Mouse (Mus musculus): Measurements from ENCODE around the gene Ghr. TPM values are rescaled to one million over a fixed set of nuclear protein-coding genes. Genes with fewer than 3 reads are reported as not detected.
A peak's percentile ranks its signal among the peaks of the same experiment; 100 is the strongest.

Ghr gene
- polyA plus RNA-seq, 1 experiment from 2014 or later, result 101 TPM

DNA sequence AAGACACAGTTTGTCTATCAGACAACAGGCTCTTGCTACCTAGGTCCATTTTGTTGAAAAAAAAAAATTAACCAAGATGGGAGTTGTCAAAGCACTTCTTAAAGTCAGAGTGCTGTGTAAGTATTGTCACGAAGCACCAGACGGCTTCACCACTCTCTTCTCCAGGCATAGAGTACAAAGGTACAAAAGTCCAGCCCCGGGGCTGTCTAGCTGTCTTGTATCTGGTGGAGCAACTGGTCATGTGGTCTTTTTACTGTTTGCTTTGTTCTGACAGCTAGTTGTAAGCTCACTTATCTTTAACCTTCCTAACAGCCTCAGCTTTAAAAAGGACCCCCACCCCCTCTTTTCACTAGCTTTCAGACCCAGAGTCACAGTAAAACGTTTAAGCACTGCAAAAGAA, 1.1 kb upstream of the Ghr start:
- no peaks in the 10 kb centered on the region for H3K36me3 ChIP-seq (ENCODE audit: control insufficient read depth, insufficient read depth, low read length)
- H3K9ac ChIP-seq (ENCODE audit: low read length), result no peak overlapping the region
- 36% methylated on average over 4 of the region's 4 CpGs for WGBS
- H3K27ac ChIP-seq (ENCODE audit: low read length), result no peak overlapping the region
- H3K4me1 ChIP-seq (replicated peaks; ENCODE audit: control insufficient read depth, insufficient read depth, low read length), result 0 out of 2 replicates have a peak, but pooled peaks cover 10% of the 10 kb centered on the region
- H3K9me3 ChIP-seq (ENCODE audit: control insufficient read depth, low read length), result no peaks in the 10 kb centered on the region
- H3K27me3 ChIP-seq (ENCODE audit: control insufficient read depth, insufficient read depth, low read depth, low read length), result no peaks in the 10 kb centered on the region
- no peak for ATAC-seq (ENCODE audit: low read depth)
- H3K4me2 ChIP-seq (ENCODE audit: low read depth, low read length), result no peak overlapping the region
- no peak overlapping the region for H3K4me3 ChIP-seq (ENCODE audit: low read length)

DNA sequence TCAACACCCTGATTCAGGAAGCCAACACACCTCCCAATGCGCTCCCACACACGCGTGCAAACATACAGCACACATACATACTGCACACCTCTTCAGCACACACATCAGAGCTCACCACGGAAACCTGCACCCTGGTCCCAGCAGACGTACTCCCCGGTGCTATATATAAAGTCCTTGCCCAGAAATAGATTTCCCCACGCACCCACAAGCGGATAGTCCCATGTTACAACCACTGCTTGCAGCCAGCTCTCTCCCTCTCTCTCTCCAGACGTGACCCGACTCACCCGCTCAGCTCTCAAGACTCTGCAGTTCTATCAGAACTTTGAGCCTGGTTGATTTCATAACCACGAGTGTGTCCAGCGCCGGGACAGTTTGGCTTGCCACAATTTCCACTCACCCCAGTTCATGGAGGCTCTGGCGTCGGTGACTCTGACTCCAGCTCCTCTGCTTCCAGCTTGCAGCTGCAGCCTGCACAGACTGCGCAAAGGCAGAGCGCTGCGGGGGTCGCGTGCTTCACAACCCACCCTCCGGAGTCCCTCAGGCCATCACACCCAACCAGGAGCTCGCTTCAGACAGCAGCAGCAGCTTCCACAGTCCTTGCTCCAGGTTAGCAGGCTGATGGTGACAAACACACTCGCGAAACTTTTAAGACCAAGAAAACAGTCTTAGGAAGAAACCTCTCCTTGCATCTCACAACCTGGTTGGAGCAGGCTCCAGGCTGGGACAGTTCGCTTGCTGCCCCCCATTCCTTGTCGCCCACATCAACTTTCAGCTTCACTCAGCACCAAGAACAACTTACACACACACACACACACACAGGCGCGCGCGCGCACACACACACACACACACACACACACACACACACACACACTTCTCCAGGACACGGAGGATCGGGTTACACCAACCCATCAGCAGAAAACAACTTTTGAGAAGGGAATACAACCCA, 1.2 kb downstream of the Ghr start:
- 2% methylated on average over 34 of the region's 34 CpGs for WGBS
- H3K27ac ChIP-seq (ENCODE audit: low read length), result peak overlapping the region; percentile 56
- ATAC-seq (ENCODE audit: low read depth), result peak; percentile 43; the same call in 1 of the 2 replicates

GRCm38 (mm10) chr15:3581337-3581736, 2.0 kb downstream of the Ghr start:
- H3K27me3 ChIP-seq (ENCODE audit: control insufficient read depth, insufficient read depth, low read depth, low read length), result no peaks in the 10 kb centered on the region
- H3K36me3 ChIP-seq (ENCODE audit: control insufficient read depth, insufficient read depth, low read length), result no peaks in the 10 kb centered on the region
- peak overlapping the region; percentile 84 for H3K4me3 ChIP-seq (ENCODE audit: low read length)
- ATAC-seq (ENCODE audit: low read depth), result no peak
- WGBS, result 10% methylated on average over 3 of the region's 3 CpGs
- H3K27ac ChIP-seq (ENCODE audit: low read length), result peak overlapping the region; percentile 56
- H3K4me1 ChIP-seq (replicated peaks; ENCODE audit: control insufficient read depth, insufficient read depth, low read length), result peaks cover 18% of the 10 kb centered on the region
- peak overlapping the region; percentile 92 for H3K9ac ChIP-seq (ENCODE audit: low read length)
- H3K9me3 ChIP-seq (ENCODE audit: control insufficient read depth, low read length), result no peaks in the 10 kb centered on the region
- peak overlapping the region; percentile 51 for H3K4me2 ChIP-seq (ENCODE audit: low read depth, low read length)

More for the DNA sequence above, 1.2 kb downstream of the Ghr start:
- H3K27me3 ChIP-seq (ENCODE audit: control insufficient read depth, insufficient read depth, low read depth, low read length), result no peaks in the 10 kb centered on the region
- H3K4me1 ChIP-seq (replicated peaks; ENCODE audit: control insufficient read depth, insufficient read depth, low read length), result peaks cover 18% of the 10 kb centered on the region
- H3K9ac ChIP-seq (ENCODE audit: low read length), result peak overlapping the region; percentile 92
- H3K4me3 ChIP-seq (ENCODE audit: low read length), result peak overlapping the region; percentile 84
- H3K9me3 ChIP-seq (ENCODE audit: control insufficient read depth, low read length), result no peaks in the 10 kb centered on the region
- no peaks in the 10 kb centered on the region for H3K36me3 ChIP-seq (ENCODE audit: control insufficient read depth, insufficient read depth, low read length)
- peak overlapping the region; percentile 51 for H3K4me2 ChIP-seq (ENCODE audit: low read depth, low read length)

GRCm38 (mm10) chr15:3580216-3580615, 3.1 kb downstream of the Ghr start:
- H3K4me1 ChIP-seq (replicated peaks; ENCODE audit: control insufficient read depth, insufficient read depth, low read length), result peaks cover 18% of the 10 kb centered on the region
- peak overlapping the region; percentile 46 for H3K4me2 ChIP-seq (ENCODE audit: low read depth, low read length)
- peak overlapping the region; percentile 36 for H3K4me3 ChIP-seq (ENCODE audit: low read length)
- H3K27me3 ChIP-seq (ENCODE audit: control insufficient read depth, insufficient read depth, low read depth, low read length), result no peaks in the 10 kb centered on the region
- H3K27ac ChIP-seq (ENCODE audit: low read length), result peak overlapping the region; percentile 66
- no peaks in the 10 kb centered on the region for H3K9me3 ChIP-seq (ENCODE audit: control insufficient read depth, low read length)
- H3K9ac ChIP-seq (ENCODE audit: low read length), result no peak overlapping the region
- peak; percentile 88 for ATAC-seq (ENCODE audit: low read depth)
- 24% methylated on average over 2 of the region's 2 CpGs for whole genome bisulfite sequencing
- H3K36me3 ChIP-seq (ENCODE audit: control insufficient read depth, insufficient read depth, low read length), result no peaks in the 10 kb centered on the region

DNA sequence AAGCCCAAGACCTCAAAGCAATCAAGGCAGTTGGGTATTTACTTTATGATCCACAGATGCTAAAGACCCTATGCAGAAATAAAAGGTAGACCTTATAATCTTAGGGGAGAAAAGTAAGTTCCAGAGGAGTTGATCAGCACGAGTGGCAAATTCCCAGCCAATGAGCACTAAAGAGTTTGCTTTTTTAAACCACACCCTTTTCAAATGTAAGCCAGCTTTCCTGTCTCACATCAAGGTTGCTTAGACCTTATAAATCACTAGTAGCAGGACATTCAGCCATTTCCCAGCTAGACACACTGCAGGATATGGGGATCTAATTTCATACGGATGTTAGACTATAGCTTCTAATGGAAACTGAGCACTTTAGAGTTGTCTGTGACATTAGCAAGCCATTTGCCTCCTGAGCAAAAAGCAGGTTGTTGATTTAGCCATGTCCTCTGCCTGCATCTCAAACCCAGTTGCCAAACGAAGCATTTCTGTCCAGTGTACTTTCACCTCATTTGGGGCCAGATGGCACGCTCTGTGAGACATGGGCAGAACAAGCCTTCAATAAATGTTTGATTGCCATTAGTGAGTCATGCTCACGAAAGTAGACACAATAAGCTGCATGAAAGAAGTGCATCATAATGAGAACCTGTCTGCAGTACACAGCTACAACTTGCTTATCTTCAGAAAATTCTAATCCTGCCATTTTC, 4.9 kb downstream of the Ghr start:
- Histone ChIP-seq H3K9ac (ENCODE audit: low read length) (no peak overlapping the region), H3K4me2 (ENCODE audit: low read depth, low read length) (no peak overlapping the region), H3K36me3 (ENCODE audit: control insufficient read depth, insufficient read depth, low read length) (no peaks in the 10 kb centered on the region), H3K4me1 (replicated peaks; ENCODE audit: control insufficient read depth, insufficient read depth, low read length) (peaks cover 18% of the 10 kb centered on the region), H3K4me3 (ENCODE audit: low read length) (no peak overlapping the region), H3K9me3 (ENCODE audit: control insufficient read depth, low read length) (no peaks in the 10 kb centered on the region), H3K27ac (ENCODE audit: low read length) (no peak overlapping the region), H3K27me3 (ENCODE audit: control insufficient read depth, insufficient read depth, low read depth, low read length) (no peaks in the 10 kb centered on the region)
- 66% methylated on average over 5 of the region's 5 CpGs for WGBS
- no peak for ATAC-seq (ENCODE audit: low read depth)

DNA sequence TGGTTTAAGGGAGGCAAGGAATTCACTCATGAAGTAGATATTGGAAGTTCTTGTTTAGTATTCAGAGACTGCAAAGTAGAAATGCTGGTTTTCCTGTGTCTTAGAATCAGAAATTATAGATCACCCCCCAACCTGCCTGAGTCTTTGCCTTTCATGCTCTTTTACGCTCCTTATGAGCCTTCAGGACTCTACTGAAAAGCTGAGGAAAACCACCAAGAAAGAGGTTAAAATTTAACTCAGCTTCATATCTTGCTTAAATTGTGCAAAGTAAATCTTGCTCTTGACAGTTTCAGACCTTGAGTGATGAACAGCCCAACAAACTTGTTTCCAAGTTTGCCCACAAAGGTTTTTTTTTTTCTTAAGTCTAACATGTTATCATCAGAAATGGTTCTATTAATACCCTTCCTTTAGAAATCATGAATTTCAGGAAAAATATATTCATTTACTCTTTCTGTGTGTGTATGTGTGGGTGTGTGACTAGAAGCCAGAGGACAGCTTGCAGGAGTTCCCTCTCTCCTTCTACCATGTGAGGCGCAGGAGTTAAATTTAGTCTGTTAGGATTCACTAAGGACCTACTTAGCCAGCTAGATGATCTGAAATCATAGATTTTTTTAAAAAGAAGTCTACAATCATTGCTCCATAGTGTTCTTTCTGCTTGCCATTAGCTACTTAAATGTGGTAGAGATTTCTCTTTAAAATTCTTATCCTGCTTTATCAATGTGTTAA, 14.0 kb downstream of the Ghr start:
- Histone ChIP-seq H3K4me1 (replicated peaks; ENCODE audit: control insufficient read depth, insufficient read depth, low read length) (peaks cover 10% of the 10 kb centered on the region), H3K4me3 (ENCODE audit: low read length) (no peak overlapping the region), H3K36me3 (ENCODE audit: control insufficient read depth, insufficient read depth, low read length) (peaks cover 4% of the 10 kb centered on the region; the same call in 1 of the 2 replicates), H3K9me3 (ENCODE audit: control insufficient read depth, low read length) (no peaks in the 10 kb centered on the region), H3K9ac (ENCODE audit: low read length) (no peak overlapping the region), H3K4me2 (ENCODE audit: low read depth, low read length) (no peak overlapping the region), H3K27me3 (ENCODE audit: control insufficient read depth, insufficient read depth, low read depth, low read length) (no peaks in the 10 kb centered on the region), H3K27ac (ENCODE audit: low read length) (no peak overlapping the region)
- 69% methylated on average over 2 of the region's 2 CpGs for WGBS
- ATAC-seq (ENCODE audit: low read depth), result no peak

- Histone ChIP-seq H3K4me2 (ENCODE audit: low read depth, low read length) (no peak overlapping the region), H3K36me3 (ENCODE audit: control insufficient read depth, insufficient read depth, low read length) (no peaks in the 10 kb centered on the region), H3K27ac (ENCODE audit: low read length) (peak overlapping the region; percentile 38; the same call in 1 of the 2 replicates), H3K4me1 (replicated peaks; ENCODE audit: control insufficient read depth, insufficient read depth, low read length) (peaks cover 10% of the 10 kb centered on the region), H3K9ac (ENCODE audit: low read length) (no peak overlapping the region), H3K27me3 (ENCODE audit: control insufficient read depth, insufficient read depth, low read depth, low read length) (no peaks in the 10 kb centered on the region), H3K4me3 (ENCODE audit: low read length) (no peak overlapping the region), H3K9me3 (ENCODE audit: control insufficient read depth, low read length) (no peaks in the 10 kb centered on the region)
- WGBS, result 34% methylated on average over 4 of the region's 4 CpGs
- ATAC-seq (ENCODE audit: low read depth), result peak; percentile 62
Measured at GRCm38 (mm10) chr15:3564570-3564969, 18.7 kb downstream of the Ghr start.

GRCm38 (mm10) chr15:3563929-3564516, 19.3 kb downstream of the Ghr start:
- peak; percentile 94 for ATAC-seq (ENCODE audit: low read depth)
- H3K36me3 ChIP-seq (ENCODE audit: control insufficient read depth, insufficient read depth, low read length), result no peaks in the 10 kb centered on the region
- whole genome bisulfite sequencing, result 52% methylated on average over 7 of the region's 7 CpGs
- H3K4me1 ChIP-seq (replicated peaks; ENCODE audit: control insufficient read depth, insufficient read depth, low read length), result peaks cover 8% of the 10 kb centered on the region
- H3K9me3 ChIP-seq (ENCODE audit: control insufficient read depth, low read length), result no peaks in the 10 kb centered on the region
- H3K27me3 ChIP-seq (ENCODE audit: control insufficient read depth, insufficient read depth, low read depth, low read length), result no peaks in the 10 kb centered on the region
- no peak overlapping the region for H3K4me3 ChIP-seq (ENCODE audit: low read length)
- H3K9ac ChIP-seq (ENCODE audit: low read length), result no peak overlapping the region
- H3K27ac ChIP-seq (ENCODE audit: low read length), result peak overlapping the region; percentile 38
- H3K4me2 ChIP-seq (ENCODE audit: low read depth, low read length), result no peak overlapping the region

All from lung, embryonic 16.5 days (tissue).